Mouse (Mus musculus) embryonic facial prominence, embryonic 14.5 days (tissue): ENCODE data around the gene Utp18. TPM values are rescaled to one million over a fixed set of nuclear protein-coding genes. Genes with fewer than 3 reads are reported as not detected.
A peak's percentile ranks its signal among the peaks of the same experiment; 100 is the strongest.
"Not testable (repeated sequence)": the region's sequence is repeated elsewhere in the genome, so short reads cannot be mapped to it uniquely, and the experiment has no call there.

Source experiments
- ATAC-seq: fragments of 200-750 bp; cut with Nextera tagmentation; 2 replicates; pipeline ENCODE4 v1.8.0; 2017; ENCODE audit warnings: low read depth, moderate number of reproducible peaks, moderate TSS enrichment
- DNase-seq: peaks from one replicate; pipeline ENCODE4 v3.0.0-alpha.2; 2015; ENCODE audit warnings: low spot score
- H3K27ac ChIP-seq: fragments of 300-500 bp; sonication (generic); replicated peaks from 2 replicates; pipeline ENCODE4 v1.5.1; 2014; ENCODE audit warnings: low read depth, mild to moderate bottlenecking, low read length, moderate library complexity
- H3K27me3 ChIP-seq: fragments of 300-500 bp; sonication (generic); replicated peaks from 2 replicates; pipeline ENCODE4 v1.6.1; 2014; ENCODE audit warnings: low read length; ENCODE audit not compliant: control insufficient read depth, insufficient read depth
- H3K36me3 ChIP-seq: fragments of 300-500 bp; sonication (generic); 2 replicates; pipeline ENCODE4 v1.6.1; 2014; ENCODE audit warnings: low read length, mixed read lengths; ENCODE audit not compliant: control insufficient read depth, insufficient read depth
- H3K4me1 ChIP-seq: fragments of 300-500 bp; sonication (generic); 2 replicates; pipeline ENCODE4 v1.6.1; 2014; ENCODE audit warnings: antibody characterized with exemption, low read length; ENCODE audit not compliant: control insufficient read depth, insufficient read depth
- H3K4me2 ChIP-seq: fragments of 300-500 bp; sonication (generic); 2 replicates; pipeline ENCODE4 v1.6.1; 2014; ENCODE audit warnings: low read depth, mild to moderate bottlenecking, low read length, moderate library complexity, mixed read lengths
- H3K4me3 ChIP-seq: fragments of 300-500 bp; sonication (generic); 2 replicates; pipeline ENCODE4 v1.5.1; 2014; ENCODE audit warnings: low read depth, mild to moderate bottlenecking, low read length
- H3K9ac ChIP-seq: fragments of 300-500 bp; sonication (generic); 2 replicates; pipeline ENCODE4 v1.6.1; 2014; ENCODE audit warnings: low read depth, mild to moderate bottlenecking, low read length, moderate library complexity, mixed read lengths
- H3K9me3 ChIP-seq: fragments of 300-500 bp; sonication (generic); 2 replicates; pipeline ENCODE4 v1.6.1; 2016; ENCODE audit warnings: low read length; ENCODE audit not compliant: control insufficient read depth
- WGBS: fragments of 180-500 bp; shearing (Covaris S2); extraction: QIAGEN DNeasy Blood & Tissue Kit; methylation state at CpG from one replicate; pipeline ENCODE4 v1.1.7; 2014; 5-methylcytosine and 5-hydroxymethylcytosine counted together
- polyA plus RNA-seq: library from polyadenylated mRNA; unstranded; fragments of >200 nt; fragmentation: Nextera tagmentation; extraction: Ambion mirVana; gene quantifications from 2 replicates; pipeline ENCODE4 v1.2.1, GENCODE M21; 2014

The Utp18 gene
- polyA plus RNA-seq = 28.0 TPM in 2 replicates

DNA sequence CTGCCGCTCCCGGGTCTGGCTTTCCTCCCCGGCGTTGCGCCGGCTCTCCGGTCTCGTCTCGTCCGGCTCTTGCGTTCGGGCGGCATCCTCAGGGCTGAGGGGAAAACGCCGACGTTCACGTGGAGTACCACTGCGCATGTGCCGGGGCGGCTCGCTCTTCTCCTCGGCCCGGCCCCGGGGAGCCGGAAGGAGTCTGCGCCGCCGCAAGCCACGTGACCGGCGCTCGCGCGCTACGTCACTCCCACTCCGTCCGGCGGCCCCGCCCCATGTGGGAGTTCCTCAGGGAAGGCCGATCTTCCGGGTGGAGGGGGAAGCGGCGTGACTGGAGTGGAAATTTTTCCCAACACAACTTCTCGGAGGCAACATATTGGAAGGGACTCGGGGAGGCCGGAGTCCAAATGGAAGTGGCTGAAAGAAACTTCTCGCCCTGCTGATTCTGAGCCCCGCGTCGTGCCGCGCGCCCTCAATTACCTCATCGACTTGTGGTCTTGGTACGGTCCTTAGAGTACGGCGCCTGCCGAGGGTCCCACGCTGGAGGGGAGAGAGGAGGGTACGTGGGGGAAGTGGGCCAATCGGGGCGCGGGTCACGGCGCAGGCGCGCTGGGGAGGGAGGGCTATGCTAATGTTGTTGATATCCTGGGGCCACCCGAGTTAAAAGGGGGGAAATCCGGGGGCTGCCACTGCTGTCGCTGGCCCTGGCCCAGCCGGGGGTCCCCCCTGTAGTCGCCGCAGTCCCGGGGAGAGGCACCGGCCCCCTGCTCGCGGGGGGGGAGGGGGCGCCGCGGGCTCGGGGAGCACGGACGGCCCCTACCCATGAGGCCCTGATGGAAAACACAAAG, at the start of gene Utp18, which contains the start of gene Mbtd1:
Utp18 (minus strand) TSS at position 195 of the 839 bp plus-strand sequence.
Mbtd1 (plus strand) TSS at position 281 of the 839 bp plus-strand sequence.
- under 1% methylated on average over 38 of the region's 83 CpGs for WGBS
- Histone ChIP-seq H3K27me3 (no peaks in the 10 kb centered on the region), H3K4me2 (peak within 1 kb of the TSS; percentile 89), H3K4me1 (peaks cover 23% of the 10 kb centered on the region), H3K27ac (peak within 1 kb of the TSS; percentile 92), H3K9ac (peak within 1 kb of the TSS; percentile 92), H3K36me3 (peaks cover 23% of the 10 kb centered on the region), H3K4me3 (peak within 1 kb of the TSS; percentile 100), H3K9me3 (no peaks in the 10 kb centered on the region)
- DNase-seq = peak; percentile 98
- ATAC-seq = peak; percentile 96

DNA sequence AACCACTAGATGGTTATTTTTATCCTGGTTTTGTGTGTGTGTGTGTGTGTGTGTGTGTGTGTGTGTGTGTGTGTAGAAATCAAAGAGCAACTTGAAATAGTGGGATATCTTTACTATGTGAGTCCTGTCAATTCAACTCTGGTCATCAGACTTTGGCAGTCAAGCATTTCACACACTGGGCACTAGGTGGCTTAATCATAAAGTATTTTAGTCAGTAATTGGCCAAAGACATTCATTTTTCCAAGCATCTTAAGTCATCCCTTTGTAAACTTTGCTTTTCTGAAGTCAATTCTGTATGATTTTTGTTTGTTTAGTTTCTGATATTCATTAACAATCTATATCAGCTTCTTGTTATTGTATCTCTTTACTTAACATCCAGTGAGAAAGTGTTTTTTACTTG, 43.5 kb upstream of the Utp18 start:
- Histone ChIP-seq H3K4me1 (no peaks in the 10 kb centered on the region), H3K9ac (no peak overlapping the region), H3K9me3 (no peaks in the 10 kb centered on the region), H3K4me3 (no peak overlapping the region), H3K27ac (no peak overlapping the region), H3K27me3 (no peaks in the 10 kb centered on the region), H3K36me3 (peaks cover 88% of the 10 kb centered on the region), H3K4me2 (no peak overlapping the region)
- no peak for DNase-seq
- ATAC-seq = no peak

DNA sequence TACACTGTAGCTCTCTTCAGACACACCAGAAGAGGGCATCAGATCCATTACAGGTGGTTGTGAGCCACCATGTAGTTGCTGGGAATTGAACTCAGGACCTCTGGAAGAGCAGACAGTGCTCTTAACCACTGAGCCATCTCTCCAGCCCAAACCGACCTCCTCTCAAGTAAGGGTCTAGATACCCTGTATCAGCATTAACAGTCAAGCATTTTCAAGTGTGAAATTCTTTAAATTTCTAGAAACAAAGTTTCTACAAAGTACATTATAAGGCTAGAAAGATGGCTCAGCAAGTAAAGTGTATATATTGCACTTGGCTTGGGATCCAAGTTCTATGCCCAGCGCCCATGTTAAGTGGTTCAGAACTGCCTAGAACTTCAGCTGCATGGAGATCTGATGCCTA, 29.5 kb upstream of the Utp18 start:
- 95% methylated on average over 2 of the region's 2 CpGs for WGBS
- H3K4me1 ChIP-seq, H3K27me3 ChIP-seq, H3K9ac ChIP-seq, H3K4me3 ChIP-seq, H3K4me2 ChIP-seq, H3K9me3 ChIP-seq, DNase-seq, H3K27ac ChIP-seq, ATAC-seq: not testable (repeated sequence)
- H3K36me3 ChIP-seq = peaks cover 85% of the 10 kb centered on the region

DNA sequence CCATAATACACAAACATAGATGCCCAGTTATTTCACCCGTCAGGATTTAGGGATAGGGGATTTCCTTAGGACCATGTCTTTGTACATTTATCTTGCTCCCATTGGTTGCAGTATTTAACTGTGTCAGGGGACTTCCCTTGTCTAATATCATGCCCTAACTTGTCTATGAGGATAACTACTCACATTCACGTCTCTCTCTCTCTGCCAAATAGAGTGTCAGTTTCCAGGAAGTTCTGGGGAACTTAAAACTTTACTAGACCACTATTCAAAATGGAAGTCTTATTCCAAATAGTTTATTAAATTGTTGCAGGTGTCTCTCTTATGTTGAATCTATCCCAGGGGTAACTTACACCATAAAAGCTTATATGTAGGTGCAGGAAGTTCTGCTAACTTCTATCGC, 26.0 kb upstream of the Utp18 start:
- Histone ChIP-seq H3K9ac (no peak overlapping the region), H3K4me1 (no peaks in the 10 kb centered on the region), H3K9me3 (no peaks in the 10 kb centered on the region), H3K27me3 (no peaks in the 10 kb centered on the region), H3K4me2 (no peak overlapping the region), H3K36me3 (peaks cover 91% of the 10 kb centered on the region), H3K27ac (no peak overlapping the region), H3K4me3 (no peak overlapping the region)
- DNase-seq (no peak), ATAC-seq (no peak)
- 77% methylated on average over 3 of the region's 3 CpGs for WGBS

DNA sequence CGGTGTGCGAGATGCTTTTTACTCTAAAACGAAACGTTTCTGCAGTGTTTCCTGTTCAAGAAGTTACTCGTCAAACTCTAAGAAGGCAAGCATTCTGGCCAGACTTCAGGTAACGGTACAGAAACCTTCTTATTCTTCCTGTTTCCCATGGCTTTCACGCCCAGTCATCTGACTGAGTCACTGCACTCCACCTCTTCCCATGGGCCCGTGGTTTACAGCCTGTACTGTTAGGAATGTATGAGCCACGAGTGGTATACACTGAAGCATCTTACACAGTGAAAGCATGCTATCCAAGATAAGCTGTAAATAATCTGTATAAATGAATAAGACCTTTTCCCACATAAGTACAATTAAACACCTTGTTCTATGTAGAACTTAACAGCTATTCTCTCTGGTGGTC, 23.3 kb upstream of the Utp18 start:
- no peaks in the 10 kb centered on the region for H3K27me3 ChIP-seq
- no peak overlapping the region for H3K9ac ChIP-seq
- no peaks in the 10 kb centered on the region for H3K4me1 ChIP-seq
- ATAC-seq (no peak), DNase-seq (no peak)
- no peak overlapping the region for H3K27ac ChIP-seq
- H3K9me3 ChIP-seq = no peaks in the 10 kb centered on the region
- peaks cover 87% of the 10 kb centered on the region for H3K36me3 ChIP-seq
- no peak overlapping the region for H3K4me2 ChIP-seq
- H3K4me3 ChIP-seq = no peak overlapping the region
- WGBS = 86% methylated on average over 9 of the region's 9 CpGs

DNA sequence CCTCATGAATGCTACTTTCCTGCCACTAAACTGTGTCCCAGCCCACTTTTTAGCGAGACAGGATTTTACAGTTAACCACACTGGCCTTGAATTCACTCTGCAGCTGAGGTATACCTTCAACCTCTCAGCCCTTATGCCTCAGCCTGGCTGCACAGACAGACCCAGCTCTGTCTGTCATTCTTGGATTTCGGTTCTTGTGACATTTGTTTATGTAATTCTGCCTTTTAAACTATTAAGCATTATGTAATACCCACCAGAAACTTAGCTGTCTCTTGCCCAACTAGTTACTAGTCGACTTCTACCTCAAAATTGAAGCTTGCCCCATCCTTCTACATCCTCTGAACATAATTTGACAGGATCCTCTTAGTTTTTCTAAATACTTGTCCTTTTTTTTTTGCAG, 22.3 kb upstream of the Utp18 start:
- no peak overlapping the region for H3K4me3 ChIP-seq
- no peak for ATAC-seq

DNA sequence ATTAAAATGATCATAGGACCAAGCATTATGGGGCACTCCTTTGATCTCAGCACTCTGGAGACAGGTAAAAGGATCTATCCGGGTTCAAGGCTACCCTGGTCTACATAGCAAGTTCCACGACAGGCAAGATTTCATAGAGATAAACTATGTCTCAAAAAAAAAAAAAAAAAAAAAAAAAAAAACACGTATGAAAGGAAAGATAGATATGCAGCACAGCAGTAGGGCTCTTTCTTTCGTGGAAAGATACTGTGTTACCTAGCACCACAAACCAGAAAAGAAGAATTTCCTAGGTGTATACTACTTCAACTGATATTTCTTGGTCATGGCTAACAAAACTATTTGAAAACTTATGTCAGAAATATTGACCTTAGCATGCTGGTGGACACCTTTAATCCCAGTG, 21.3 kb upstream of the Utp18 start:
- no peak overlapping the region for H3K4me2 ChIP-seq
- DNase-seq = no peak
- no peak for ATAC-seq
- H3K27me3 ChIP-seq = no peaks in the 10 kb centered on the region
- no peak overlapping the region for H3K9ac ChIP-seq
- H3K27ac ChIP-seq = no peak overlapping the region
- H3K4me1 ChIP-seq = no peaks in the 10 kb centered on the region
- H3K9me3 ChIP-seq = no peaks in the 10 kb centered on the region
- H3K36me3 ChIP-seq = peaks cover 75% of the 10 kb centered on the region
- no peak overlapping the region for H3K4me3 ChIP-seq
- WGBS = 86% methylated on average over 4 of the region's 4 CpGs

More for the DNA sequence above, 22.3 kb upstream of the Utp18 start:
- Histone ChIP-seq H3K27me3 (no peaks in the 10 kb centered on the region), H3K27ac (no peak overlapping the region), H3K9me3 (no peaks in the 10 kb centered on the region), H3K4me2 (no peak overlapping the region), H3K36me3 (peaks cover 84% of the 10 kb centered on the region), H3K4me1 (no peaks in the 10 kb centered on the region), H3K9ac (no peak overlapping the region)
- 82% methylated on average over 3 of the region's 3 CpGs for WGBS
- no peak for DNase-seq

DNA sequence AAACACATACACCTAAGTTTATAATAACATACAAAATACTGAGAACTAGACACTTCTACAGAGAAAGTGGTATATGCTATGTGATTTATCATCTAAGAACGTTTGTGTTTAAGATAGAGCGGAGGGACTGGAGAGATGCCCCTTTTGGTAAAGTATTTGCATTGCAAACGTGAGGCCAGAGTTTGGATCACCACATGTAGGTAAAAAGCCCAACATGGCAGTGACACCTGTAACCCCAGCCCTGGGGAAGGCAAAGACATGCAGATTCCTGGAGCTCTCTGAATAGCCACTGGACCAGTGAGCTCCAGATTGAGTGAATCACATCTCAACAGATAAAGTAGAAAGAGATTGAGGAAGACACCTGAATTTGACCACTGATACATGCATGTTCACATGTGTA, 12.2 kb upstream of the Utp18 start:
- WGBS = 81% methylated on average over 3 of the region's 3 CpGs
- Histone ChIP-seq H3K4me2 (no peak overlapping the region), H3K9me3 (no peaks in the 10 kb centered on the region)

DNA sequence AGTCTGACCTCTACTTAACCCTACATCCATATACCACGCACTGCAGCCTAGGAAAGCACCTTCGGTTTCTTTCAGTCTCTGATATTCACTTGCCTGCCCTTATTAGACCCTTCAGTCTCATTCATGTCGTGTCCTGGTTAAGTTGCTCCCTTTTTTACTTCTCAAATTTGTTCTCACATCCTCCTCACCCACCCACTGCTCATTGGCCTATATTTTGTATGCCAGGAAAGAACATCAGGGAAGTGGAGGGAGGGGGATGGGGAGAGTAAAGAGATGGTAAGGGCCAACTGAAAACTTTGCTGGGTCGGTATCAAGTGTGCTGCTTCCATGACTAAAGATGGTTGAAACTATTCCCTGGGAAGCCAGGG, 1.5 kb upstream of the Utp18 start:
- Histone ChIP-seq H3K4me1 (peaks cover 23% of the 10 kb centered on the region), H3K4me2 (peak overlapping the region; percentile 89), H3K27ac (0 out of 2 replicates have a peak overlapping the region, but pooled peaks have one; percentile 92), H3K36me3 (peaks cover 15% of the 10 kb centered on the region), H3K9ac (peak overlapping the region; percentile 92), H3K27me3 (no peaks in the 10 kb centered on the region), H3K9me3 (no peaks in the 10 kb centered on the region), H3K4me3 (peak overlapping the region; percentile 100)
- ATAC-seq = no peak
- WGBS = 3% methylated on average over 4 of the region's 4 CpGs
- DNase-seq = no peak

More for the DNA sequence above, 12.2 kb upstream of the Utp18 start:
- Histone ChIP-seq H3K27ac (no peak overlapping the region), H3K9ac (no peak overlapping the region), H3K4me1 (no peaks in the 10 kb centered on the region), H3K4me3 (no peak overlapping the region), H3K36me3 (peaks cover 26% of the 10 kb centered on the region), H3K27me3 (no peaks in the 10 kb centered on the region)
- DNase-seq (no peak), ATAC-seq (no peak)
